Mouse (Mus musculus): ENCODE results near the gene Ccdc117.
"Not testable (repeated sequence)": the region's sequence is repeated elsewhere in the genome, so short reads cannot be mapped to it uniquely, and the experiment has no call there.

Gene Ccdc117

GRCm38 (mm10) chr11:5530172-5530571 is 11.8 kb downstream of the Ccdc117 start:
- DNase-seq, result peak; percentile 70

- DNase-seq, result peak; percentile 81
Measured at GRCm38 (mm10) chr11:5528841-5529240, 13.1 kb downstream of the Ccdc117 start.

- DNase-seq, result peak; percentile 72
Measured at GRCm38 (mm10) chr11:5527865-5528523, 14.0 kb downstream of the Ccdc117 start.

GRCm38 (mm10) chr11:5526573-5527439 is 15.2 kb downstream of the Ccdc117 start:
- peak; percentile 28 for DNase-seq

- DNase-seq, result peak; percentile 79
Measured at GRCm38 (mm10) chr11:5525418-5525817, 16.6 kb downstream of the Ccdc117 start.

- peak; percentile 87 for DNase-seq
Measured at GRCm38 (mm10) chr11:5522798-5523415, 19.1 kb downstream of the Ccdc117 start.

- DNase-seq, result peak; percentile 98
Measured at GRCm38 (mm10) chr11:5521516-5522291, 20.3 kb downstream of the Ccdc117 start.

GRCm38 (mm10) chr11:5521266-5521515 is 20.8 kb downstream of the Ccdc117 start:
- no peak for DNase-seq

- peak; percentile 100 for DNase-seq
Measured at GRCm38 (mm10) chr11:5520412-5521265, 21.3 kb downstream of the Ccdc117 start, which contains the start of gene Xbp1. TSS of gene Xbp1 (plus strand) at chr11:5520659.

GRCm38 (mm10) chr11:5519681-5520080 is 22.3 kb downstream of the Ccdc117 start:
- peak; percentile 93 for DNase-seq

GRCm38 (mm10) chr11:5517346-5517745 is 24.6 kb downstream of the Ccdc117 start:
- peak; percentile 45 for DNase-seq

GRCm38 (mm10) chr11:5516617-5517016 is 25.4 kb downstream of the Ccdc117 start:
- DNase-seq, result peak; percentile 86

GRCm38 (mm10) chr11:5516151-5516550 is 25.8 kb downstream of the Ccdc117 start:
- peak; percentile 68 for DNase-seq

- peak; percentile 79 for DNase-seq
Measured at GRCm38 (mm10) chr11:5515655-5516054, 26.3 kb downstream of the Ccdc117 start.

GRCm38 (mm10) chr11:5515196-5515595 is 26.8 kb downstream of the Ccdc117 start:
- peak; percentile 75 for DNase-seq

- DNase-seq, result peak; percentile 70
Measured at GRCm38 (mm10) chr11:5514091-5514490, 27.9 kb downstream of the Ccdc117 start.

GRCm38 (mm10) chr11:5512961-5513360 is 29.0 kb downstream of the Ccdc117 start:
- peak; percentile 61 for DNase-seq

- peak; percentile 87 for DNase-seq
Measured at GRCm38 (mm10) chr11:5512099-5512725, 29.8 kb downstream of the Ccdc117 start.

GRCm38 (mm10) chr11:5510686-5511085 is 31.3 kb downstream of the Ccdc117 start:
- not testable (repeated sequence) for DNase-seq

- no peak for DNase-seq
Measured at GRCm38 (mm10) chr11:5510099-5510391, 31.9 kb downstream of the Ccdc117 start.

GRCm38 (mm10) chr11:5509215-5510098 is 32.5 kb downstream of the Ccdc117 start:
- DNase-seq, result peak; percentile 92
